ENCODE assay signal across 28 mouse cellular contexts in the genomic region with DNA sequence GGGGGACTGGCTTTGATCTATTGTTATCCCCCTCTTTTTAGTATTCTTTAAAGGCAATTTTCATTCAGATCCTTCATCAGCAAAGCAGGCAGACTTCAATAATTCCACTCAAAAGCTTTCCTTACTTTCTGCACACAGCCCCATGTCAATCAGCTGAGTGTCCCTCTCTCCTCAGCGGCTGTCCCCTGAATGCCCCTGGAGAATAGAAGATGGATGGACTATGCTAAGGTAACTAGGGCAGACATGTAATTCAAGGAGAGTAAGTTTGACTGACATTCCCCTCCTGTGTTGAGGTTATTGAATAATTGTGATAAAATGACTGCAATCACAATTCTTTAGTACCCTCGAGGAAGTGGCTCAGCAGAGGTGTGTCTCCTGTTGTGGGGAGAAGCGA.
DNase-seq lines count a peak whose midpoint lies in the region; ATAC-seq lines count a peak whose summit lies in the region.
"Had no signal": no experiment of that assay in that cellular context is flagged by ENCODE, and none has a peak within 500 bp of the region (broad histone marks: within the 10 kb centered on the region; RNA-seq: fewer than 3 reads in every experiment).

No protein-coding gene starts in this region.

- peak; percentile 9 for DNase-seq in hindbrain, embryonic 11.5 days (ENCODE audit: low spot score)
- DNase-seq in hindbrain, embryonic 10.5 days (ENCODE audit: low spot score), result no peak
- no peak for DNase-seq in liver
- DNase-seq: adrenal gland, postnatal 14 days; cerebellum, adult 11-12 months; cerebellum, adult 9-11 months; heart, adult 2 months; heart, postnatal 4 days; kidney, adult 18-20 months; kidney, postnatal 25 days; liver, postnatal 0 days; lung, postnatal 36 days; right cerebral cortex, adult 18-20 months; spleen, adult 18-20 months; thymus, postnatal 25 days had no signal

- no peaks in the 10 kb centered on the region for H3K36me3 ChIP-seq in hindbrain, embryonic 11.5 days (ENCODE audit: control insufficient read depth, insufficient read depth, low read length)
- H3K36me3 ChIP-seq in hindbrain, embryonic 10.5 days, result no peaks in the 10 kb centered on the region
- H3K36me3 ChIP-seq in hindbrain, embryonic 13.5 days, result no peaks in the 10 kb centered on the region
- H3K36me3 ChIP-seq in hindbrain, embryonic 16.5 days (ENCODE audit: control insufficient read depth, insufficient read depth, low read length), result no peaks in the 10 kb centered on the region
- no peaks in the 10 kb centered on the region for H3K36me3 ChIP-seq in midbrain, embryonic 16.5 days (ENCODE audit: control insufficient read depth, insufficient read depth, low read length)
- no peaks in the 10 kb centered on the region for H3K36me3 ChIP-seq in intestine, embryonic 16.5 days (ENCODE audit: control insufficient read depth, insufficient read depth, low read length)
- H3K36me3 ChIP-seq: embryonic facial prominence, embryonic 12.5 days; heart, embryonic 12.5 days; kidney, embryonic 15.5 days; limb, embryonic 13.5 days; liver, embryonic 12.5 days had no signal

- no peaks in the 10 kb centered on the region for H3K9me3 ChIP-seq in hindbrain, embryonic 11.5 days (ENCODE audit: control insufficient read depth, low read length)
- no peaks in the 10 kb centered on the region for H3K9me3 ChIP-seq in hindbrain, embryonic 10.5 days
- no peaks in the 10 kb centered on the region for H3K9me3 ChIP-seq in hindbrain, embryonic 13.5 days
- H3K9me3 ChIP-seq in hindbrain, embryonic 16.5 days (ENCODE audit: control insufficient read depth, low read length), result no peaks in the 10 kb centered on the region
- no peaks in the 10 kb centered on the region for H3K9me3 ChIP-seq in midbrain, embryonic 16.5 days (replicated peaks; ENCODE audit: control insufficient read depth, low read length, poor library complexity, severe bottlenecking)
- no peaks in the 10 kb centered on the region for H3K9me3 ChIP-seq in intestine, embryonic 16.5 days (ENCODE audit: control insufficient read depth, low read length)
- H3K9me3 ChIP-seq: embryonic facial prominence, embryonic 12.5 days; heart, embryonic 12.5 days; kidney, embryonic 15.5 days; limb, embryonic 13.5 days; liver, embryonic 12.5 days had no signal

- H3K27ac ChIP-seq in hindbrain, embryonic 11.5 days (ENCODE audit: low read depth, low read length), result no peak overlapping the region
- H3K27ac ChIP-seq in hindbrain, embryonic 10.5 days, result no peak overlapping the region
- H3K27ac ChIP-seq in hindbrain, embryonic 13.5 days, result no peak overlapping the region
- no peak overlapping the region; the same call in 1 of the 2 replicates for H3K27ac ChIP-seq in hindbrain, embryonic 16.5 days (ENCODE audit: low read depth, low read length)
- peak overlapping the region; percentile 47; the same call in 1 of the 2 replicates for H3K27ac ChIP-seq in midbrain, embryonic 16.5 days (ENCODE audit: low read length)
- no peak overlapping the region for H3K27ac ChIP-seq in intestine, embryonic 16.5 days (ENCODE audit: low read length)
- H3K27ac ChIP-seq: embryonic facial prominence, embryonic 12.5 days; heart, adult 2 months; kidney, embryonic 15.5 days; left cerebral cortex, adult 2 months; limb, embryonic 13.5 days; liver, embryonic 12.5 days had no signal

- no peak overlapping the region for H3K4me2 ChIP-seq in hindbrain, embryonic 11.5 days (replicated peaks; ENCODE audit: low read depth, low read length)
- H3K4me2 ChIP-seq in hindbrain, embryonic 13.5 days, result no peak overlapping the region
- H3K4me2 ChIP-seq in hindbrain, embryonic 16.5 days (ENCODE audit: low read length), result no peak overlapping the region
- no peak overlapping the region for H3K4me2 ChIP-seq in midbrain, embryonic 16.5 days (ENCODE audit: low read length)
- H3K4me2 ChIP-seq in intestine, embryonic 16.5 days (ENCODE audit: low read depth, low read length), result no peak overlapping the region
- H3K4me2 ChIP-seq: embryonic facial prominence, embryonic 12.5 days; heart, embryonic 12.5 days; kidney, embryonic 15.5 days; limb, embryonic 13.5 days; liver, embryonic 12.5 days had no signal

- H3K27me3 ChIP-seq in hindbrain, embryonic 11.5 days (ENCODE audit: control insufficient read depth, insufficient read depth, low read length), result no peaks in the 10 kb centered on the region
- no peaks in the 10 kb centered on the region for H3K27me3 ChIP-seq in hindbrain, embryonic 10.5 days (ENCODE audit: insufficient read depth, poor library complexity, severe bottlenecking)
- H3K27me3 ChIP-seq in hindbrain, embryonic 13.5 days, result no peaks in the 10 kb centered on the region
- no peaks in the 10 kb centered on the region for H3K27me3 ChIP-seq in hindbrain, embryonic 16.5 days (replicated peaks; ENCODE audit: control insufficient read depth, insufficient read depth, low read length)
- H3K27me3 ChIP-seq in midbrain, embryonic 16.5 days (ENCODE audit: control insufficient read depth, insufficient read depth, low read depth, low read length), result no peaks in the 10 kb centered on the region
- H3K27me3 ChIP-seq in intestine, embryonic 16.5 days (replicated peaks; ENCODE audit: control insufficient read depth, insufficient read depth, low read length), result no peaks in the 10 kb centered on the region
- H3K27me3 ChIP-seq: embryonic facial prominence, embryonic 12.5 days; heart, embryonic 12.5 days; kidney, embryonic 15.5 days; limb, embryonic 13.5 days; liver, embryonic 12.5 days had no signal

- peak; percentile 68; the same call in 1 of the 2 replicates for ATAC-seq in hindbrain, embryonic 11.5 days (ENCODE audit: low FRiP score)
- ATAC-seq in hindbrain, embryonic 13.5 days (ENCODE audit: low FRiP score), result peak; percentile 60
- peak; percentile 28; the same call in 1 of the 2 replicates for ATAC-seq in hindbrain, embryonic 16.5 days
- peak; percentile 78 for ATAC-seq in midbrain, embryonic 16.5 days
- no peak for ATAC-seq in intestine, embryonic 16.5 days
- ATAC-seq: CD4-positive, CD25-positive, alpha-beta regulatory T cell, adult 4 months; forebrain, postnatal 0 days; inflammation-experienced regulatory T-cells, adult 6 months; liver, embryonic 12.5 days; liver, postnatal 0 days had no signal

- WGBS in hindbrain, embryonic 11.5 days, result 36% methylated on average over 3 of the region's 3 CpGs
- 48% methylated on average over 3 of the region's 3 CpGs for WGBS in hindbrain, embryonic 10.5 days
- WGBS in hindbrain, embryonic 13.5 days, result 31% methylated on average over 3 of the region's 3 CpGs
- WGBS in hindbrain, embryonic 16.5 days, result 17% methylated on average over 3 of the region's 3 CpGs
- WGBS in midbrain, embryonic 16.5 days, result 16% methylated on average over 3 of the region's 3 CpGs
- 65% methylated on average over 3 of the region's 3 CpGs for WGBS in intestine, embryonic 16.5 days

- H3K9ac ChIP-seq in hindbrain, embryonic 11.5 days (ENCODE audit: low read depth, low read length), result no peak overlapping the region
- no peak overlapping the region for H3K9ac ChIP-seq in hindbrain, embryonic 13.5 days
- no peak overlapping the region for H3K9ac ChIP-seq in hindbrain, embryonic 16.5 days (ENCODE audit: low read depth, low read length)
- H3K9ac ChIP-seq in midbrain, embryonic 16.5 days (ENCODE audit: low read depth, low read length), result no peak overlapping the region
- H3K9ac ChIP-seq in intestine, embryonic 16.5 days (ENCODE audit: low read depth, low read length), result no peak overlapping the region
- H3K9ac ChIP-seq: embryonic facial prominence, embryonic 12.5 days; forebrain, postnatal 0 days; heart, embryonic 12.5 days; kidney, embryonic 15.5 days; limb, embryonic 13.5 days; liver, embryonic 12.5 days; liver, postnatal 0 days had no signal

- no peak overlapping the region for H3K4me3 ChIP-seq in hindbrain, embryonic 11.5 days (ENCODE audit: low read depth, low read length)
- no peak overlapping the region for H3K4me3 ChIP-seq in hindbrain, embryonic 10.5 days
- no peak overlapping the region for H3K4me3 ChIP-seq in hindbrain, embryonic 13.5 days
- H3K4me3 ChIP-seq in hindbrain, embryonic 16.5 days (ENCODE audit: low read length), result no peak overlapping the region
- no peak overlapping the region for H3K4me3 ChIP-seq in midbrain, embryonic 16.5 days (ENCODE audit: low read depth, low read length)
- H3K4me3 ChIP-seq in intestine, embryonic 16.5 days (ENCODE audit: low read length), result no peak overlapping the region
- H3K4me3 ChIP-seq: embryonic facial prominence, embryonic 12.5 days; heart, adult 2 months; heart, embryonic 12.5 days; kidney, embryonic 15.5 days; left cerebral cortex, adult 2 months; limb, embryonic 13.5 days; liver, embryonic 12.5 days had no signal

- H3K4me1 ChIP-seq in hindbrain, embryonic 11.5 days (replicated peaks; ENCODE audit: control insufficient read depth, insufficient read depth, low read length), result no peaks in the 10 kb centered on the region
- peaks cover 10% of the 10 kb centered on the region for H3K4me1 ChIP-seq in hindbrain, embryonic 10.5 days (replicated peaks)
- peaks cover 10% of the 10 kb centered on the region for H3K4me1 ChIP-seq in hindbrain, embryonic 13.5 days (replicated peaks)
- no peaks in the 10 kb centered on the region; the same call in 1 of the 2 replicates for H3K4me1 ChIP-seq in hindbrain, embryonic 16.5 days (ENCODE audit: control insufficient read depth, insufficient read depth, low read depth, low read length)
- H3K4me1 ChIP-seq in midbrain, embryonic 16.5 days (ENCODE audit: control insufficient read depth, insufficient read depth, low read length), result peaks cover 12% of the 10 kb centered on the region
- no peaks in the 10 kb centered on the region for H3K4me1 ChIP-seq in intestine, embryonic 16.5 days (ENCODE audit: control insufficient read depth, insufficient read depth, low read length)
- H3K4me1 ChIP-seq: embryonic facial prominence, embryonic 12.5 days; heart, embryonic 12.5 days; kidney, embryonic 15.5 days; limb, embryonic 13.5 days; liver, embryonic 12.5 days had no signal
